Mouse (Mus musculus) ES-Bruce4 (cell line): ENCODE measurements at regions not wholly inside any gene's neighbourhood (a gene's known extent, or its start where the extent isn't known, plus 50 kb on each side); places are given as distances from the start of the nearest gene placed in this dataset.

ENCODE experiments used
- CTCF ChIP-seq: IDR thresholded peaks from one replicate; pipeline ENCODE4 v1.8.1; 2011; ENCODE audit warnings: low read depth, low read length
- EP300 ChIP-seq: IDR thresholded peaks from 2 replicates; pipeline ENCODE4 v1.6.1; 2011; ENCODE audit warnings: low read depth, low read length; ENCODE audit not compliant: insufficient read depth
- POLR2A ChIP-seq: IDR thresholded peaks from one replicate; pipeline ENCODE4 v1.8.1; 2011; ENCODE audit warnings: low read length; ENCODE audit not compliant: insufficient read depth

DNA sequence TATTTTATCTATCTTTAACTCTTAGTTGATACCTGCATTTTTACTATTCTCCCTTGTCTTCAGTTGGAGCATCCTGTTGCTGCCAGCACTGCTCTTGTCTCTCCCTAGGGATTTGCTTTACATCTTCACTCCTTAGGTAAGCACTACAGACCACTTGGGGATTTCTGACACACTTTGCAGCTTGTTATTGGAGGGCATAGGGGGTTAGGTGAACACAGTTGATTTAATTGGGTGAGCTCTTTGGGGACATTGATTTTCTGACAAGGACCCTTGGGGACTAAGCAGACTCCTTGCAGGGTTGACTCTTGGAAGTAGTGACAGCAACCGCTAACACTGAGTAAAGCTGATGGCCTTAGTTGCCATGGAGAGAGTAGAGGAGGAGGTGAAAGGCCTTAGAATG lies 309.0 kb upstream of the Tram1l1 start:
- TF ChIP-seq POLR2A (no peak), CTCF (no peak), EP300 (no peak)
